Mouse (Mus musculus): ENCODE results near the gene Mrpl22.

Mrpl22 gene

DNA sequence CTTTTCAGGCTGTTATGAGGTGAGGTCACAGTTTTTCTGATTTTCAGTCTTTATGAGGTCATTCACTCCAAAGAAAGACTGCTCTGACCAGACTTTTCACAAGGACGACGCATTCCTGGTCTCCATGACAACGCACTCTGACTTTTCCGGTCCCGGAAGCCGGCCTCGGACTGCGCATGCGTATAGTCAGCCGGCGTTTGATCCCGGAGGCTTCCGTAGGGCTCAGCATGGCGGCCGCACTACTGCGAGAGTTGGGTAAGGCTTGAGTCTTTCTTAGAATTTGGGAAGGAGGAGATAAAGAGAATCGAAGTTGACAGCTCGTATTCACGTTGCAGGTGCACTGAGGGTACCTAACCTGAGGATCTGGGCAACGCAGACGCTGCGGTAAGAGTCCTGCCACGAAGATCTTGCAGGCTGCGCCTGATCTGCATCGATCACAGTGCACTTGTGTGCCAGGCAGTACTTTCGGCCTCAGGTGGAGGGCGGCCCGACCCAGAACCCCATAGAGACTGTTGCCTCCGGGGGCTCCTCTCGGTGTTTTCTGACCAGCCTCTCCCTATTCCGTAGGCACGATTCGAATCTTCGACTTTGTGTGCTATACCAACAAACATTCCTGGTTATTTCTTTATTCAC, at the start of gene Mrpl22:
Mrpl22 (plus strand) TSS at position 203 of the 633 bp plus-strand sequence.
- peak; percentile 98 to 99 for DNase-seq

DNA sequence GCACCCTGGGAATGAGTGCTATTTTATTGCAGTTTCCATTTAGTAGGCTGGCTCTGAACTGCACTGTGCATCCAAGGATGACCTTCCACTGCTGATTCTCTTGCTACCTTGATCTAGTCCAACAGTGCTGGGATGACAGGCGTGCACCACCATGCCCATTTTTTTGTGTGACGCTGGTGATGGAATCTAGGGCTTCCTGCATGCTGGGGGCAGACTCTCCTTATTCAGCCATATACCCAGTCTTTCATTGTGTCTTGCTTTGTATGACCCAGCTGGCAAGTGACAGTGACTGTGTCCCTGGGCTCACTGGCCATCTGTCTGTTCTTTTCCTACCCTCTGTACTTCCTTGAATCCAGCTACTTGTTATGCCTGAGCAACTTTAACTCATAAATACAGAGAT, 47.8 kb upstream of the Mrpl22 start:
- no peak for DNase-seq

- DNase-seq: no peak
These were observed 46.4 kb upstream of the Mrpl22 start for GRCm38 (mm10) chr11:58125021-58125420.

DNA sequence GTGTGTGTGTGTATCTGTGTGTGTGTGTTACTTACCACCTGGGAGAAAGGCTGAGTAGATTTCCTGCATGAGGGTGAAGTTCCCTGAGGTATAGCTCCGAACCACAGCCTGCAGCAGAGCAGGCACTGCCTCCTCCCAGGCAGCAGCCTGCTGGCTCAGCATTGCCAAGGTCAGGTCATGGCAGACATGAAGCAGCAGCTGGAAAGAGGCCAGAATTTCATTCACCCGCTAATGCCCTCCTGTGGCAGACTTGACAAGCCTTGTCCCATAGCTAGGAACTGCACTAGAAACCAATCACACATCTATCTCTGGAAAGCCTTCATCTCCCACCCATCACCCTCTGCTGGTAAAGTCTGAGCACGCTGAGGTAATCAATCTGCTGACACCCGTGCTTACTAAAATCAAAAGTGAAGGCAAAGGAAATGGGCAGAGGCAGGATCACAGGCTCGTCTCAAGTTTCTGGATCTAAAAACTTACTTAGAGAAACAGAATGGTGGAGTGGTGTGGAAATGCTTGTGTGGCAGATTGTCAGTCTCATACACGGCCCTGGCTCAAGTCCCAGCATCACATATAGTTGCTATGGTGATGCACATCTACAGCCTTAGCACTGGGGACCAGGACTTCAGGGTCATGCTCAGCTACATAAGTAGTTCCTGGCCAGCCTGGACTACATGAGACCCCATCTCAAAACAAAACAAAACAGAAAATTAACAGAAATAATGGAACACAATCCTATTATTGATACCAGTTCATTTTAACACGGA, 44.9 kb upstream of the Mrpl22 start:
- peak; percentile 86 to 90 for DNase-seq

- DNase-seq: no peak
These were observed 43.9 kb upstream of the Mrpl22 start for GRCm38 (mm10) chr11:58127544-58127943.

GRCm38 (mm10) chr11:58129302-58129843, 42.1 kb upstream of the Mrpl22 start:
- no peak for DNase-seq

DNA sequence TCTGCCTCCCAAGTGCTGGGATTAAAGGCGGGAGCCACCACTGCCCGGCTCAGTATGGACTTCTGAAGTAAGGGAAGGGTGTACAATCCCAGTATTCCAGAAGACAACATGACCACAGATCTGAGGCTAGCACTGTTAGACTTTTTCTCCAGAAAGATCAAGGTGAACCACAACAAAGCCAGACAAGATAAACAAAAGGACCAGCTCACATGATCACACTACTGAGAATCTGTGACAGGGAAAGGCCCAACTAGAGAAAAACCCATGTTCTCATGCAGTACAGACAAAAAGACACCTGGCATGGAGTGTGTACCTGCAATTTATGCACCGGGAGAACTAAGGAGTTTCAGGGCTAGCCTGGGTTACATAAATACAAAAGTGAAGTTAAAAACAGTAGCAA, 39.4 kb upstream of the Mrpl22 start:
- DNase-seq: no peak

GRCm38 (mm10) chr11:58134869-58135268, 36.6 kb upstream of the Mrpl22 start:
- DNase-seq: no peak

GRCm38 (mm10) chr11:58135296-58135695, 36.2 kb upstream of the Mrpl22 start:
- no peak for DNase-seq

- DNase-seq: no peak
These were observed 34.8 kb upstream of the Mrpl22 start for GRCm38 (mm10) chr11:58136677-58137076.

- DNase-seq: no peak
These were observed 32.6 kb upstream of the Mrpl22 start for GRCm38 (mm10) chr11:58138821-58139220.

DNA sequence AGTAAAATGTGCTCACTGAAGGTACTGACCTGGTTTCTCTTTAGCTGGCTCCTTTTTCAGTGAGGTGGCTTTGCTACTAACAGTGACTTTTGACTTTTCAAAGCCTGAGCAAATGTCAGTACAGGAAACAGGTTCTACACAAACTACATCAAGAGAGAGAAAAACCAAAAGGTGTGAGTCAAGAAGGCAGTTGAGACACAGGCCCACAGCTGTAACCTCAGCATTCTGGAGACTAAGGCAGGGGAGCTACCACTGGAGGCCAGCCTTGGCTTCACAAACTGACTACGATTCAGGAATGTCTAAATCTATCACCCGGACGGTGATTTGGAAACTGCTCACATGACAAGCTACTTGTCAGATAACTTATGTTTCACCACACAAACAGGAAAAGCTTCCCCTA, 32.0 kb upstream of the Mrpl22 start:
- no peak for DNase-seq

DNA sequence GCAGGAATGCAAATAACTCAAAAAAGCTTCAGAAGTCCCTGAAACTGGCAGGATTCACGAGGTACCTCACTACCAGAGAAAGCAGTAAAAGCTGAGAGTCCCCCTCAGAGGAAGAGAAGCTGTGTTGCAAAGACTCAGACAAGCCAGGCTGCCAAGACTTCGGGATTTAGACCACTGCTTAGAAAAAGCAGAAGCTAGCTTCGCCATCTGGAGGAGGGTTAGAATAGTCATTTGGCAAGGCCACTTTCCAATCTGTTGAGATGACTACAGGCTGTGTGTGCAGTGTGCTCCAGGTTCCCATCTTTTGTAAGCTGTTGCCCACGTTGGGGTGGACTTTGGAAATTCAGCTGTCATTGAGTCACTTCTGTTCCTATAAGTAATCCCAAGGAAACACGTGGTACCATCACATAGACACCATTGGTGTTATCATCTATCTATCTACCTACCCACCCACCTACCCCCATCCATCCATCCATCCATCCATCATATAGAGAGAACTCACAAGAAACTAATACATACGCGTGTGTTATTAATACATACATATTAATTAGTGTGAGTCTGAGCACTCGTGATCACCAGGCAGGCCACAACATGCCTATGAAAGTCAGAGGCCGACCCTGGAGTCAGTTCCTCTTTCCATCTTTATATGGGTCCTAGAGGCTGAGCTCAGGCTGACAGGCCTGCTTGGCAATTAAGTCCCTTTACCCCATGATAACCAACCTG, 27.6 kb upstream of the Mrpl22 start:
- no peak for DNase-seq

DNA sequence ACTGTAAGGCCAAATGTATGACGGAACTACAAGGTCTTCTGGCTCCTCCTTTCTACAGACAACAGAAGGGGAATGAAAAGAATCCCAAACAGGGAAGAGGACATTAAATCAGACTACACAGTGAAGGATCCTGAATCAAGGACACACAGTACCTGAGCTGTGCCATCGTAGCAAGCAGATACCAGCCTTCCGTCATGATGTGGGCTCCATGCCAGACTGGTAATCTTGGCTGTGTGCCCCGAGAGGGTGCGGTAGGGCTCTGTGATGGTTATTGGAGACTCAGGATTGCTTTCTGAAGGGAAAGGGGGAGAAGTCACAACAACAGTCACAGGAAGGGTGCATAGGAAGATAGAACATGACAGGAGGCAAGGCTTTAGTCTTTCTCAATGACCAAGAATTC, 25.2 kb upstream of the Mrpl22 start:
- peak; percentile 15 to 53 for DNase-seq

DNA sequence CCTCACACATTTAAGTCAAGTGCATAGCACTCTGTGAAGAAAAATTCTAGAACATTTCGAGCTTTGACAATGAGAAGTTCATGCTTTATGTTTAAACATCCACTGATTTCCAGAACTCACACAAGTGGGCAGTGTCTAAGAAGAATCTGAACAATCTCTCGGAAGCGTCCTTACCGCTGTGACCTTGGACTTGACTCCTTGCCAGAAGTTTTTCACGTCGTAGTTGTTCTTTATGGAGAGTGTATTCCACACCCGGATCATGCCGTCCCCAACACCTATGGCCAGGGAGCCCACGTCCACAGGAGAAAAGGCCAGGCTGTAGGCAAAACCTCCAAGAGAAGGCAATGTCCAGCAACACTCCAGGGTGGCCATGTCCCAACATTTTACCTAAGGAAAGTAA, 16.0 kb upstream of the Mrpl22 start:
- no peak for DNase-seq

DNA sequence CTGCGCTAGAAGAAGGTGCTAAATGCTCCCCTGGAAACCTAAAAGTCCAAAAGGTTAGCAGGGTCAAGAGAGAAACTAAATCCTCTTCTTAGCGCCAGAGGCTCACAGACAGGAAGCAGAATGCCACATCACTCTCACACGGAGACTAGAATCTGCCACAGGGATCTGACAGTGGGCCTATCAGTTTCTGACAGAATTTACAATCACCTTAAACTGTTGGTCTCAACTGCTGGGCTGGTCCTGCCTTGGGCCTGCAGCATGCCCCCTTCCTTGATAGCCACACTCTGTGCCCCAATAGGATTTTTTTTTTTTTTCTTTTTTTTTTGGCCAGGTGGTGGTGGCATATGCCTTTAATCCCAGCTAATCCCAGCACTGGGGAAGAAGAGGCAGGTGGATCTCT, 14.6 kb upstream of the Mrpl22 start:
- DNase-seq: no peak

GRCm38 (mm10) chr11:58165072-58165471, 6.4 kb upstream of the Mrpl22 start:
- peak in 1 of 2 experiments; percentile 20 for DNase-seq

DNA sequence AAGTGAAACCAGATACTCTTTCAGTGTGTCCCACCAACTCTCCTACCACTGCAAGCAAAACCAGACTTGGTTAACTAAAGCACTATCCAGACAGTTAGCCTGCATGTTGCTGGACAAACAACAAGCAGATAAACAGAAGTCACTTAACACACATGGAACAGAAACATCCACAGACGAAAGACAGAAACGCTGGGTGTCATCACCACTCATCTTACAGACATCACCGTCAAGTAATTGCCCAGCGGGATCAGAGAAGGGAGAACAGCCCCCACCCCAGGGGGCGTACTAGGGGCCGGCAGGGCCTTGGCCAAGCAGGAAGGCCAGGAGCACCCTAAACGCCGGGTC, 3.7 kb upstream of the Mrpl22 start:
- DNase-seq: no peak

- DNase-seq: peak; percentile 80 to 91
These were observed 3.1 kb upstream of the Mrpl22 start, which contains the start of gene Gemin5 for GRCm38 (mm10) chr11:58168167-58168915. TSS of gene Gemin5 (minus strand) at chr11:58168539.

- no peak for DNase-seq
These were observed 1.8 kb upstream of the Mrpl22 start for GRCm38 (mm10) chr11:58169666-58170065.

DNA sequence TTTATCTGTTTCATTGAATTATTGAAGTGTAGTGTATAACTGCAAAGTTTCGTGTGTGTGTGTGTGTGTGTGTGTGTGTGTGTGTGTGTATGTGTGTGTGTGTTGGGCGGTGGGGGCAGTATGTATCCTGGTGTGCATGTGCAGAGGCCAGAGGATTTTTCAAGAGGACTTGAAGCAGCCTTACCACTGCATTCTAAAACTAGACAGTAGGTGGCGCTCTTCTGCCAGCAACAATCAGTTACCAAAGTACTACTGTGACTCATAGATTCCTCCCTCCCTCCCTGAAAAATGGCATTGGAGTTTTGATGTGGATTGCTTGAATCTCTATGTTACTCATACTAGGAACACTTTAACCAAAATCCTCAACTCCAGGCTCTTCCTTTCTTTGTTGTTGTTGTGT, 8.1 kb downstream of the Mrpl22 start:
- peak; percentile 85 to 87 for DNase-seq

GRCm38 (mm10) chr11:58179986-58180385, 8.5 kb downstream of the Mrpl22 start:
- peak in 1 of 2 experiments; percentile 30 for DNase-seq

- DNase-seq: peak; percentile 54 to 67
These were observed 9.3 kb downstream of the Mrpl22 start for GRCm38 (mm10) chr11:58180756-58181155.

All from kidney, postnatal 36 days (tissue).